Mouse (Mus musculus): ENCODE data around the gene Dhx16. TPM values are rescaled to one million over a fixed set of nuclear protein-coding genes. Genes with fewer than 3 reads are reported as not detected.

Dhx16 gene
- polyA plus RNA-seq, 1 experiment: 42.4 TPM

- Histone ChIP-seq H3K79me3 (ENCODE audit: low read depth) (peaks cover 67% of the 10 kb centered on the region), H3ac (ENCODE audit: control insufficient read depth, insufficient read length, low read depth) (peak overlapping the region; percentile 61), H3K4me3 (ENCODE audit: insufficient read depth, poor library complexity, severe bottlenecking) (peak overlapping the region; percentile 92), H3K36me3 (ENCODE audit: control insufficient read depth, insufficient read depth) (peaks cover 55% of the 10 kb centered on the region), H3K79me2 (ENCODE audit: control insufficient read depth, insufficient read depth) (peaks cover 93% of the 10 kb centered on the region), H3K27me3 (ENCODE audit: control insufficient read depth, insufficient read depth, insufficient read length) (no peaks in the 10 kb centered on the region)
- TF ChIP-seq CEBPB (IDR thresholded peaks at IDR 0.05; ENCODE audit: low read depth) (no peak), CTCF (IDR thresholded peaks at IDR 0.05; ENCODE audit: control insufficient read depth, insufficient read depth, insufficient read length) (no peak), MYOD1 (IDR thresholded peaks at IDR 0.05; ENCODE audit: control insufficient read depth, insufficient read length, low read depth) (no peak), MAX (IDR thresholded peaks at IDR 0.05) (no peak), FOSL1 (IDR thresholded peaks at IDR 0.05; ENCODE audit: insufficient read depth, low read length, poor library complexity, severe bottlenecking) (no peak), USF1 (IDR thresholded peaks at IDR 0.05; ENCODE audit: low read depth) (no peak), MYOG (IDR thresholded peaks at IDR 0.05; ENCODE audit: control insufficient read depth, extremely low read depth, insufficient read length) (no peak)
Measured at GRCm38 (mm10) chr17:35868961-35869345, 10.7 kb upstream of the Dhx16 start.

- Histone ChIP-seq H3K79me2 (ENCODE audit: control insufficient read depth, insufficient read depth) (peaks cover 93% of the 10 kb centered on the region), H3K79me3 (ENCODE audit: low read depth) (peaks cover 73% of the 10 kb centered on the region), H3K27me3 (ENCODE audit: control insufficient read depth, insufficient read depth, insufficient read length) (no peaks in the 10 kb centered on the region), H3ac (ENCODE audit: control insufficient read depth, insufficient read length, low read depth) (peak overlapping the region; percentile 73), H3K36me3 (ENCODE audit: control insufficient read depth, insufficient read depth) (peaks cover 60% of the 10 kb centered on the region), H3K4me3 (ENCODE audit: insufficient read depth, poor library complexity, severe bottlenecking) (peak overlapping the region; percentile 92)
- TF ChIP-seq FOSL1 (IDR thresholded peaks at IDR 0.05; ENCODE audit: insufficient read depth, low read length, poor library complexity, severe bottlenecking) (no peak), MYOD1 (IDR thresholded peaks at IDR 0.05; ENCODE audit: control insufficient read depth, insufficient read length, low read depth) (no peak), USF1 (IDR thresholded peaks at IDR 0.05; ENCODE audit: low read depth) (no peak), CEBPB (IDR thresholded peaks at IDR 0.05; ENCODE audit: low read depth) (no peak), CTCF (IDR thresholded peaks at IDR 0.05; ENCODE audit: control insufficient read depth, insufficient read depth, insufficient read length) (no peak), MYOG (IDR thresholded peaks at IDR 0.05; ENCODE audit: control insufficient read depth, extremely low read depth, insufficient read length) (no peak), MAX (IDR thresholded peaks at IDR 0.05) (no peak)
Measured at GRCm38 (mm10) chr17:35869346-35870067, 10.1 kb upstream of the Dhx16 start.

- peaks cover 76% of the 10 kb centered on the region for H3K79me3 ChIP-seq (ENCODE audit: low read depth)
- TF ChIP-seq MYOG (IDR thresholded peaks at IDR 0.05; ENCODE audit: control insufficient read depth, extremely low read depth, insufficient read length) (no peak), USF1 (IDR thresholded peaks at IDR 0.05; ENCODE audit: low read depth) (no peak), MAX (IDR thresholded peaks at IDR 0.05) (no peak), MYOD1 (IDR thresholded peaks at IDR 0.05; ENCODE audit: control insufficient read depth, insufficient read length, low read depth) (no peak), FOSL1 (IDR thresholded peaks at IDR 0.05; ENCODE audit: insufficient read depth, low read length, poor library complexity, severe bottlenecking) (peak; percentile 35), CEBPB (IDR thresholded peaks at IDR 0.05; ENCODE audit: low read depth) (no peak), CTCF (IDR thresholded peaks at IDR 0.05; ENCODE audit: control insufficient read depth, insufficient read depth, insufficient read length) (no peak)
- peaks cover 68% of the 10 kb centered on the region for H3K36me3 ChIP-seq (ENCODE audit: control insufficient read depth, insufficient read depth)
- H3K4me3 ChIP-seq (ENCODE audit: insufficient read depth, poor library complexity, severe bottlenecking): peak overlapping the region; percentile 92
- no peaks in the 10 kb centered on the region for H3K27me3 ChIP-seq (ENCODE audit: control insufficient read depth, insufficient read depth, insufficient read length)
- peaks cover 94% of the 10 kb centered on the region for H3K79me2 ChIP-seq (ENCODE audit: control insufficient read depth, insufficient read depth)
- H3ac ChIP-seq (ENCODE audit: control insufficient read depth, insufficient read length, low read depth): peak overlapping the region; percentile 12
Measured at GRCm38 (mm10) chr17:35870151-35870883, 9.3 kb upstream of the Dhx16 start.

GRCm38 (mm10) chr17:35870884-35871696, 8.5 kb upstream of the Dhx16 start:
- H3K79me3 ChIP-seq (ENCODE audit: low read depth): peaks cover 75% of the 10 kb centered on the region
- no peak for TF ChIP-seq CEBPB (IDR thresholded peaks at IDR 0.05; ENCODE audit: low read depth)
- peak; percentile 36 for TF ChIP-seq CTCF (IDR thresholded peaks at IDR 0.05; ENCODE audit: control insufficient read depth, insufficient read depth, insufficient read length)
- no peak for TF ChIP-seq MAX (IDR thresholded peaks at IDR 0.05)
- H3K36me3 ChIP-seq (ENCODE audit: control insufficient read depth, insufficient read depth): peaks cover 76% of the 10 kb centered on the region
- peaks cover 93% of the 10 kb centered on the region for H3K79me2 ChIP-seq (ENCODE audit: control insufficient read depth, insufficient read depth)
- no peaks in the 10 kb centered on the region for H3K27me3 ChIP-seq (ENCODE audit: control insufficient read depth, insufficient read depth, insufficient read length)
- H3K4me3 ChIP-seq (ENCODE audit: insufficient read depth, poor library complexity, severe bottlenecking): peak overlapping the region; percentile 92
- H3ac ChIP-seq (ENCODE audit: control insufficient read depth, insufficient read length, low read depth): no peak overlapping the region

- peaks cover 65% of the 10 kb centered on the region for H3K79me2 ChIP-seq (ENCODE audit: control insufficient read depth, insufficient read depth)
- H3K27me3 ChIP-seq (ENCODE audit: control insufficient read depth, insufficient read depth, insufficient read length): no peaks in the 10 kb centered on the region
- H3K79me3 ChIP-seq (ENCODE audit: low read depth): peaks cover 50% of the 10 kb centered on the region
- H3ac ChIP-seq (ENCODE audit: control insufficient read depth, insufficient read length, low read depth): no peak overlapping the region
- no peak for TF ChIP-seq USF1 (IDR thresholded peaks at IDR 0.05; ENCODE audit: low read depth)
- no peak for TF ChIP-seq CEBPB (IDR thresholded peaks at IDR 0.05; ENCODE audit: low read depth)
- peak; percentile 92 for TF ChIP-seq CTCF (IDR thresholded peaks at IDR 0.05; ENCODE audit: control insufficient read depth, insufficient read depth, insufficient read length)
- H3K36me3 ChIP-seq (ENCODE audit: control insufficient read depth, insufficient read depth): peaks cover 64% of the 10 kb centered on the region
- H3K4me3 ChIP-seq (ENCODE audit: insufficient read depth, poor library complexity, severe bottlenecking): no peak overlapping the region
Measured at GRCm38 (mm10) chr17:35873774-35874519, 5.7 kb upstream of the Dhx16 start.

All from C2C12 (cell line).